Mouse (Mus musculus) MEL (cell line): ENCODE measurements at regions not wholly inside any gene's neighbourhood (a gene's known extent, or its start where the extent isn't known, plus 50 kb on each side); places are given as distances from the start of the nearest gene placed in this dataset.

ENCODE experiments used
- DNase-seq: peaks from one replicate; pipeline ENCODE4 v3.0.0; 2011; ENCODE audit warnings: low read depth, low spot score
- H3K27ac ChIP-seq: 2 replicates; pipeline ENCODE4 v1.5.1; 2012; ENCODE audit warnings: low read depth, mild to moderate bottlenecking, control low read depth, low read length, moderate library complexity; ENCODE audit not compliant: control insufficient read depth
- H3K27me3 ChIP-seq, 2 experiments: fragments of 150-350 bp in 1 of 2; sonication (generic) in 1 of 2; 2 replicates each; pipeline ENCODE4 v1.6.1; 2012; ENCODE audit warnings: low read length in 2 of 2, mild to moderate bottlenecking in 2 of 2, improper control_type of control experiment in 1 of 2, moderate library complexity in 1 of 2; ENCODE audit not compliant: insufficient read depth in 2 of 2, control insufficient read depth in 1 of 2
- H3K36me3 ChIP-seq, 2 experiments: 2 replicates each; pipeline ENCODE4 v1.6.1; 2012 to 2014; ENCODE audit warnings: low read length in 2 of 2, improper control_type of control experiment in 1 of 2, inconsistent platforms in 1 of 2, mild to moderate bottlenecking in 1 of 2; ENCODE audit not compliant: insufficient read depth in 2 of 2, control insufficient read depth in 1 of 2
- H3K4me1 ChIP-seq, 2 experiments: fragments of 150-350 bp in 1 of 2; sonication (generic) in 1 of 2; 2 replicates each; pipeline ENCODE4 v1.6.1; 2012; ENCODE audit warnings: low read length in 2 of 2, improper control_type of control experiment in 1 of 2, mild to moderate bottlenecking in 1 of 2; ENCODE audit not compliant: insufficient read depth in 2 of 2, control insufficient read depth in 1 of 2
- H3K4me3 ChIP-seq, 2 experiments: fragments of 150-350 bp in 1 of 2; sonication (generic) in 1 of 2; 2 replicates each; pipeline ENCODE4 v1.5.1; 2012; ENCODE audit warnings: low read depth in 2 of 2, low read length in 2 of 2, mild to moderate bottlenecking in 2 of 2, moderate library complexity in 2 of 2, control low read depth in 1 of 2, improper control_type of control experiment in 1 of 2; ENCODE audit not compliant: control insufficient read depth in 1 of 2, insufficient read depth in 1 of 2
- H3K79me2 ChIP-seq: 2 replicates; pipeline ENCODE4 v1.6.1; 2012; ENCODE audit warnings: mild to moderate bottlenecking, low read length, moderate library complexity; ENCODE audit not compliant: control insufficient read depth, poor library complexity, insufficient read depth
- H3K9ac ChIP-seq: 2 replicates; pipeline ENCODE4 v1.6.1; 2012; ENCODE audit warnings: low read depth, mild to moderate bottlenecking, control low read depth, low read length, moderate library complexity; ENCODE audit not compliant: control insufficient read depth, poor library complexity, severe bottlenecking
- H3K9me3 ChIP-seq: fragments of 150-350 bp; sonication (generic); replicated peaks from 2 replicates; pipeline ENCODE4 v1.6.1; 2012; ENCODE audit warnings: mild to moderate bottlenecking, low read length, improper control_type of control experiment, moderate library complexity; ENCODE audit not compliant: insufficient read depth
- BHLHE40 ChIP-seq: IDR thresholded peaks from 2 replicates; pipeline ENCODE4 v1.6.1; 2012; ENCODE audit warnings: low read depth, mild to moderate bottlenecking, inconsistent platforms, low read length, improper control_type of control experiment, borderline replicate concordance
- CHD1 ChIP-seq: IDR thresholded peaks from 2 replicates; pipeline ENCODE4 v1.6.1; 2012; ENCODE audit warnings: low read depth, mild to moderate bottlenecking, inconsistent platforms, low read length, improper control_type of control experiment
- CHD2 ChIP-seq: IDR thresholded peaks from 2 replicates; pipeline ENCODE4 v1.6.1; 2011; ENCODE audit warnings: low read length, improper control_type of control experiment
- CTCF ChIP-seq, 3 experiments: IDR thresholded peaks in 2 of 3; conservative IDR thresholded peaks in 1 of 3; 2 replicates each; pipeline ENCODE4 v1.5.1; 2011 to 2012; ENCODE audit warnings: low read length in 3 of 3, low read depth in 2 of 3, mild to moderate bottlenecking in 2 of 3, improper control_type of control experiment in 1 of 3, inconsistent platforms in 1 of 3, mixed read lengths in 1 of 3, moderate library complexity in 1 of 3; ENCODE audit not compliant: control insufficient read depth in 1 of 3, insufficient read depth in 1 of 3, poor library complexity in 1 of 3, severe bottlenecking in 1 of 3
- ELF1 ChIP-seq: IDR thresholded peaks from 2 replicates; pipeline ENCODE4 v1.6.1; 2014; ENCODE audit warnings: low read depth, mild to moderate bottlenecking, inconsistent platforms, low read length, improper control_type of control experiment, moderate library complexity
- EP300 ChIP-seq, 2 experiments: IDR thresholded peaks; 2 replicates each; pipeline ENCODE4 v1.6.1; 2011; ENCODE audit warnings: improper control_type of control experiment in 2 of 2, low read length in 2 of 2, low read depth in 1 of 2, mild to moderate bottlenecking in 1 of 2
- ETS1 ChIP-seq: IDR thresholded peaks from 2 replicates; pipeline ENCODE4 v1.6.1; 2012; ENCODE audit warnings: low read depth, mild to moderate bottlenecking, inconsistent platforms, low read length, improper control_type of control experiment, moderate library complexity
- GABPA ChIP-seq: IDR thresholded peaks from 2 replicates; pipeline ENCODE4 v1.6.1; 2012; ENCODE audit warnings: low read depth, mild to moderate bottlenecking, inconsistent platforms, low read length, improper control_type of control experiment, moderate library complexity
- HCFC1 ChIP-seq: IDR thresholded peaks from 2 replicates; pipeline ENCODE4 v1.6.1; 2012; ENCODE audit warnings: low read depth, mild to moderate bottlenecking, inconsistent platforms, low read length, improper control_type of control experiment, moderate library complexity
- KAT2A ChIP-seq: conservative IDR thresholded peaks from 2 replicates; pipeline ENCODE4 v1.6.1; 2012; ENCODE audit warnings: low read depth, low read length, improper control_type of control experiment, inconsistent platforms
- MAZ ChIP-seq: IDR thresholded peaks from 2 replicates; pipeline ENCODE4 v1.6.1; 2012; ENCODE audit warnings: low read depth, mild to moderate bottlenecking, inconsistent platforms, low read length, improper control_type of control experiment
- MEF2A ChIP-seq: IDR thresholded peaks from 2 replicates; pipeline ENCODE4 v1.6.1; 2014; ENCODE audit warnings: low read depth, mild to moderate bottlenecking, inconsistent platforms, low read length, improper control_type of control experiment; ENCODE audit not compliant: poor library complexity, insufficient replicate concordance, severe bottlenecking; ENCODE audit errors: extremely low read depth
- MYC ChIP-seq: IDR thresholded peaks from 2 replicates; pipeline ENCODE4 v1.6.1; 2011; ENCODE audit warnings: low read depth, mild to moderate bottlenecking, low read length, improper control_type of control experiment, moderate library complexity
- SIN3A ChIP-seq: IDR thresholded peaks from 2 replicates; pipeline ENCODE4 v1.6.1; 2012; ENCODE audit warnings: low read length, improper control_type of control experiment, inconsistent platforms
- TBP ChIP-seq: IDR thresholded peaks from 2 replicates; pipeline ENCODE4 v1.8.0; 2011; ENCODE audit warnings: low read depth, low read length, improper control_type of control experiment
- UBTF ChIP-seq: IDR thresholded peaks from 2 replicates; pipeline ENCODE4 v1.6.1; 2012; ENCODE audit warnings: low read depth, mild to moderate bottlenecking, inconsistent platforms, low read length, improper control_type of control experiment, moderate library complexity, borderline replicate concordance; ENCODE audit not compliant: insufficient read depth
- ZC3H11A ChIP-seq: IDR thresholded peaks from 2 replicates; pipeline ENCODE4 v1.6.1; 2012; ENCODE audit warnings: low read depth, mild to moderate bottlenecking, inconsistent platforms, low read length, improper control_type of control experiment

GRCm38 (mm10) chr8:90125426-90125825 lies 222.7 kb downstream of the Tox3 start:
- Histone ChIP-seq H3K9ac (no peak overlapping the region), H3K36me3 (no peaks in the 10 kb centered on the region), H3K27me3 (no peaks in the 10 kb centered on the region), H3K27ac (no peak overlapping the region), H3K79me2 (no peaks in the 10 kb centered on the region), H3K9me3 (no peaks in the 10 kb centered on the region), H3K4me1 (no peaks in the 10 kb centered on the region), H3K4me3 (no peak overlapping the region)
- TF ChIP-seq ZC3H11A: no peak
- TF ChIP-seq HCFC1: no peak
- TF ChIP-seq BHLHE40: no peak
- TF ChIP-seq TBP: no peak
- no peak for TF ChIP-seq CHD2
- TF ChIP-seq MAZ: no peak
- TF ChIP-seq ELF1: no peak
- TF ChIP-seq CTCF (IDR thresholded peaks at IDR 0.05 in 2 of 3, conservative IDR thresholded peaks at IDR 0.05 in 1 of 3; ENCODE audit: control insufficient read depth in 1 of 3, insufficient read depth in 1 of 3, low read depth in 2 of 3, low read length in 3 of 3, poor library complexity in 1 of 3, severe bottlenecking in 1 of 3): no peak
- TF ChIP-seq MEF2A: no peak
- TF ChIP-seq EP300 (IDR thresholded peaks at IDR 0.05; ENCODE audit: low read depth in 1 of 2, low read length in 2 of 2): no peak
- TF ChIP-seq KAT2A: no peak
- no peak for DNase-seq

- no peak overlapping the region for H3K9ac ChIP-seq
- no peaks in the 10 kb centered on the region for H3K9me3 ChIP-seq
- no peak overlapping the region for H3K27ac ChIP-seq
- TF ChIP-seq UBTF (no peak), CHD1 (no peak), GABPA (no peak), MYC (no peak), TBP (no peak), ETS1 (no peak), CHD2 (no peak), SIN3A (no peak)
- H3K79me2 ChIP-seq: no peaks in the 10 kb centered on the region
- no peaks in the 10 kb centered on the region for H3K36me3 ChIP-seq
- no peak overlapping the region for H3K4me3 ChIP-seq
- H3K27me3 ChIP-seq: no peaks in the 10 kb centered on the region
- no peaks in the 10 kb centered on the region for H3K4me1 ChIP-seq
- DNase-seq: no peak
Measured at GRCm38 (mm10) chr8:90123101-90123500, 225.0 kb downstream of the Tox3 start.
